Mouse (Mus musculus): ENCODE measurements around the gene Fam193a.

- TF ChIP-seq CTCF (IDR thresholded peaks at IDR 0.05; ENCODE audit: control insufficient read depth, insufficient read depth, insufficient replicate concordance, low read depth, low read length) (no peak), POLR2A (IDR thresholded peaks at IDR 0.05; ENCODE audit: control insufficient read depth, low read depth, low read length) (no peak)
These were observed 154.8 kb downstream of the Fam193a start for GRCm38 (mm10) chr5:34524511-34524910.

Data from testis, adult 2 months (tissue).